Mouse (Mus musculus) subcutaneous adipose tissue, adult 2 months (tissue): ENCODE results near the gene Vsir. TPM values are rescaled to one million over a fixed set of nuclear protein-coding genes. Genes with fewer than 3 reads are reported as not detected.

ENCODE experiments used
- polyA plus RNA-seq: library from polyadenylated mRNA; depleted of rRNA; stranded (reverse); fragments of >200 nt; gene quantifications from 2 replicates; pipeline ENCODE4 v1.2.3, GENCODE M21; 2012; ENCODE audit warnings: low replicate concordance; rRNA removed

The Vsir gene
- polyA plus RNA-seq, result 86.0 and 171 TPM in 2 replicates

GRCm38 (mm10) chr10:60346701-60347405 is at the start of gene Vsir:
TSS of gene Vsir (plus strand) at chr10:60346851.

GRCm38 (mm10) chr10:60399449-60399848 is 52.8 kb downstream of the Vsir start, which contains the start of gene Gm17455:
TSS of gene Gm17455 (plus strand) at chr10:60399726.

Other genes starting within 250 kb of the Vsir start
- gene Spock2, start 240.6 kb upstream of the Vsir start, polyA plus RNA-seq, result 5.1 and 52.7 TPM in 2 replicates
- 0.96 and 1.5 TPM in 2 replicates for gene Chst3, start 127.6 kb upstream of the Vsir start, polyA plus RNA-seq
- gene Psap, start 69.2 kb upstream of the Vsir start, polyA plus RNA-seq, result 1,957 and 2,214 TPM in 2 replicates
- gene Gm17455, start 52.9 kb downstream of the Vsir start, polyA plus RNA-seq, result 0.43 and 0.50 TPM in 2 replicates